In the genomic region with DNA sequence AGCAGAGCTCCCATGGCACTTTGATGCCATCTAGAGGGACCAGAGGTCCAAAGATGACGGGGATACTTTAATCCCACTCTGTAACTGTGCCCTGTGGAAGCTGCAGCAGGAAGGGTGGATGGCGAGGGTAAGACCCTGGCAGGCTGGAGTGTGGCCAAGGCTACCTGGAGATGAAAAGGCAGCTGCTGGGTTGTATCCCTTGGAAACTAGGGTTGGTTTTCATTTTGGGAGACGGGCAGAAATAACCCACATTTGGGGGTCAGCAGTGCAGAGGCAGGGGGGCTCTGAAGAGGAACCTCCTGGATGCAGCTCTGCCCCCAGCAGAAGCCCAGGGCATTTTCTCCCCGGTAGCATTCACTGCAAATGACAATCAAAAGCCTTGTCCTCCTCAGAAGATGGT, we compare ENCODE assay signal across 19 mouse cellular contexts. TPM values are rescaled to one million over a fixed set of nuclear protein-coding genes. Genes with fewer than 3 reads are reported as not detected.
"Had no signal": no experiment of that assay in that cellular context is flagged by ENCODE, and none has a peak within 500 bp of the region (broad histone marks: within the 10 kb centered on the region; RNA-seq: fewer than 3 reads in every experiment).

No protein-coding gene starts in this region.

- H3K4me2 ChIP-seq: limb, embryonic 12.5 days; limb, embryonic 15.5 days; liver, embryonic 11.5 days; lung, embryonic 14.5 days; neural tube, embryonic 12.5 days; neural tube, embryonic 15.5 days; stomach, embryonic 15.5 days had no signal

- DNase-seq: kidney, adult 8-10 months; kidney, postnatal 14 days; left cerebral cortex, postnatal 4 days; liver, postnatal 0 days; lung, embryonic 14.5 days; right cerebral cortex, adult 18-20 months; right cerebral cortex, postnatal 14 days; right cerebral cortex, postnatal 4 days; thymus, postnatal 25 days had no signal

- ATAC-seq: intestine, embryonic 16.5 days; liver, postnatal 0 days; lung, postnatal 0 days had no signal

- H3K9ac ChIP-seq: limb, embryonic 12.5 days; limb, embryonic 15.5 days; liver, embryonic 14.5 days; liver, postnatal 0 days; lung, embryonic 14.5 days; neural tube, embryonic 12.5 days; neural tube, embryonic 15.5 days; stomach, embryonic 15.5 days had no signal

- H3K9me3 ChIP-seq: limb, embryonic 12.5 days; neural tube, embryonic 15.5 days; stomach, embryonic 15.5 days had no signal

- H3K4me3 ChIP-seq: limb, embryonic 12.5 days; limb, embryonic 15.5 days; neural tube, embryonic 12.5 days; neural tube, embryonic 15.5 days; stomach, embryonic 15.5 days had no signal

- H3K4me1 ChIP-seq: limb, embryonic 12.5 days; limb, embryonic 15.5 days; neural tube, embryonic 12.5 days; neural tube, embryonic 15.5 days; stomach, embryonic 15.5 days had no signal

- H3K27ac ChIP-seq: limb, embryonic 12.5 days; limb, embryonic 15.5 days; liver, embryonic 14.5 days; macrophage; neural tube, embryonic 12.5 days; neural tube, embryonic 15.5 days; stomach, embryonic 15.5 days had no signal

- H3K27me3 ChIP-seq: limb, embryonic 12.5 days; limb, embryonic 15.5 days; neural tube, embryonic 12.5 days; neural tube, embryonic 15.5 days; stomach, embryonic 15.5 days had no signal

RNA-seq across cellular contexts. Expression of gene Dbndd1, which starts 10.0 kb away (rescaled TPM):
- polyA plus RNA-seq: liver, postnatal 0 days; macrophage had no signal
